Mouse (Mus musculus) small intestine, adult 2 months (tissue): ENCODE results near the gene G430095P16Rik.

ENCODE experiments used
- CTCF ChIP-seq: fragments of 200-500 bp; IDR thresholded peaks from 2 replicates; pipeline ENCODE4 v1.5.1; 2012; ENCODE audit warnings: low read depth, mild to moderate bottlenecking, control low read depth, inconsistent platforms, low read length, moderate library complexity, mixed read lengths; ENCODE audit not compliant: insufficient replicate concordance, insufficient read length; ENCODE audit errors: extremely low read depth
- POLR2A ChIP-seq: fragments of 200-500 bp; IDR thresholded peaks from 2 replicates; pipeline ENCODE4 v1.6.1; 2012; ENCODE audit warnings: low read depth, mild to moderate bottlenecking, control low read depth, inconsistent platforms, low read length, moderate library complexity

- no peak for TF ChIP-seq POLR2A
- no peak for TF ChIP-seq CTCF
Observed at GRCm38 (mm10) chr8:84757501-84757900, 34.7 kb downstream of the G430095P16Rik start.
